Mouse (Mus musculus): ENCODE data around the gene Foxn2. TPM values are rescaled to one million over a fixed set of nuclear protein-coding genes. Genes with fewer than 3 reads are reported as not detected.
A peak's percentile ranks its signal among the peaks of the same experiment; 100 is the strongest.

Foxn2 gene
- polyA plus RNA-seq (2012; rRNA removed), result 3.0 and 4.8 TPM in 2 replicates
- 8.8 TPM in 2 replicates for polyA plus RNA-seq (2014; fragmentation: Nextera tagmentation; extraction: Ambion mirVana)

- H3K27ac ChIP-seq, result peak within 1 kb of the TSS; percentile 73
- H3K9me3 ChIP-seq (ENCODE audit: control insufficient read depth, low read length), result no peaks in the 10 kb centered on the region; the same call in none of the 2 replicates
- no peak for TF ChIP-seq EP300 (IDR thresholded peaks at IDR 0.05; ENCODE audit: low read depth)
- TF ChIP-seq CTCF (IDR thresholded peaks at IDR 0.05; ENCODE audit: low read depth), result 0 out of 2 replicates have a peak, but pooled peaks have one; percentile 2
- H3K36me3 ChIP-seq (replicated peaks; ENCODE audit: control insufficient read depth, insufficient read depth, low read depth), result no peaks in the 10 kb centered on the region
- H3K4me3 ChIP-seq (ENCODE audit: insufficient read depth in 1 of 2, low read depth in 2 of 2, low read length in 2 of 2), result peak within 1 kb of the TSS; percentile 68 to 96
- no peaks in the 10 kb centered on the region for H3K27me3 ChIP-seq (ENCODE audit: control insufficient read depth, insufficient read depth, low read length)
- DNase-seq (ENCODE audit: low read depth in 3 of 3, low spot score in 3 of 3) (peak; percentile 87 to 89 (median 89)), ATAC-seq (ENCODE audit: insufficient read depth) (peak; percentile 89)
- peak within 1 kb of the TSS; percentile 97 for H3K9ac ChIP-seq (replicated peaks)
- peak within 1 kb of the TSS; percentile 82 for H3K4me2 ChIP-seq (ENCODE audit: low read depth)
- peaks cover 29 to 38% of the 10 kb centered on the region in 2 experiments for H3K4me1 ChIP-seq (replicated peaks; ENCODE audit: control insufficient read depth in 2 of 2, insufficient read depth in 2 of 2, low read length in 1 of 2)
- under 1% methylated on average over 91 of the region's 93 CpGs for WGBS (ENCODE audit: insufficient replicate concordance)
Observed at GRCm38 (mm10) chr17:88440285-88441000, at the start of gene Foxn2. Foxn2 (plus strand) TSS chr17:88440711.

- Histone ChIP-seq H3K36me3 (replicated peaks; ENCODE audit: control insufficient read depth, insufficient read depth, low read depth) (no peaks in the 10 kb centered on the region), H3K27ac (no peak overlapping the region), H3K9ac (replicated peaks) (no peak overlapping the region), H3K9me3 (ENCODE audit: control insufficient read depth, low read length) (no peaks in the 10 kb centered on the region), H3K4me3 (ENCODE audit: insufficient read depth in 1 of 2, low read depth in 2 of 2, low read length in 2 of 2) (no peak overlapping the region), H3K4me1 (replicated peaks; ENCODE audit: control insufficient read depth in 2 of 2, insufficient read depth in 2 of 2, low read length in 1 of 2) (no peaks in the 10 kb centered on the region), H3K27me3 (ENCODE audit: control insufficient read depth, insufficient read depth, low read length) (no peaks in the 10 kb centered on the region), H3K4me2 (ENCODE audit: low read depth) (no peak overlapping the region)
- TF ChIP-seq EP300 (IDR thresholded peaks at IDR 0.05; ENCODE audit: low read depth) (no peak), CTCF (IDR thresholded peaks at IDR 0.05; ENCODE audit: low read depth) (no peak)
- DNase-seq (ENCODE audit: low read depth in 3 of 3, low spot score in 3 of 3) (no peak), ATAC-seq (ENCODE audit: insufficient read depth) (no peak)
- 74% methylated on average over 6 of the region's 6 CpGs for WGBS (ENCODE audit: insufficient replicate concordance)
Observed at GRCm38 (mm10) chr17:88397501-88397900, 43.0 kb upstream of the Foxn2 start.

DNA sequence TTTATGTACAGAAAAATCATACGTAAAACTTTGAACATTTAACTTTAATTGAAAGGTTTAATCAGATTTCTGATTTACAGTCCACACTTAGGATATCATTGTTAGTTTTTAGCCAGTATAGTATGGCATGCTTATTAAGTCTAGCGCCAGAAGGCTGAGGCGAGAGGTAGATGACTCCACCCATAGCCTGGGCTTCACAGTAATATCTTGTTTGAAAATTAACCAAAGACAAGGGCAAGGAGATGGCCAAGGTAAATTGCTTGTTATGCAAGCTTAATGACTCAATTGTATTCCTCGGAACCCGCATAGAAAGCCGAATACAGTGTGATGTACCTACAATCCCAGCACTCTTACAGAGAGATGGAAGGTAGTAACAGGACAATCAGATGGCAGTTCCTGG, 42.4 kb upstream of the Foxn2 start:
- DNase-seq (ENCODE audit: low read depth in 3 of 3, low spot score in 3 of 3) (no peak), ATAC-seq (ENCODE audit: insufficient read depth) (no peak)
- 66% methylated on average over 6 of the region's 6 CpGs for WGBS (ENCODE audit: insufficient replicate concordance)
- Histone ChIP-seq H3K36me3 (replicated peaks; ENCODE audit: control insufficient read depth, insufficient read depth, low read depth) (no peaks in the 10 kb centered on the region), H3K4me3 (ENCODE audit: insufficient read depth in 1 of 2, low read depth in 2 of 2, low read length in 2 of 2) (no peak overlapping the region), H3K4me2 (ENCODE audit: low read depth) (no peak overlapping the region), H3K27me3 (ENCODE audit: control insufficient read depth, insufficient read depth, low read length) (no peaks in the 10 kb centered on the region), H3K27ac (no peak overlapping the region), H3K9me3 (ENCODE audit: control insufficient read depth, low read length) (no peaks in the 10 kb centered on the region), H3K4me1 (replicated peaks; ENCODE audit: control insufficient read depth in 2 of 2, insufficient read depth in 2 of 2, low read length in 1 of 2) (no peaks in the 10 kb centered on the region), H3K9ac (replicated peaks) (no peak overlapping the region)
- no peak for TF ChIP-seq CTCF (IDR thresholded peaks at IDR 0.05; ENCODE audit: low read depth)
- TF ChIP-seq EP300 (IDR thresholded peaks at IDR 0.05; ENCODE audit: low read depth), result no peak

- H3K4me2 ChIP-seq (ENCODE audit: low read depth), result no peak overlapping the region
- 74% methylated on average over 4 of the region's 4 CpGs for WGBS (ENCODE audit: insufficient replicate concordance)
Observed at GRCm38 (mm10) chr17:88398854-88399253, 41.7 kb upstream of the Foxn2 start.

GRCm38 (mm10) chr17:88400122-88400521, 40.4 kb upstream of the Foxn2 start:
- TF ChIP-seq EP300 (IDR thresholded peaks at IDR 0.05; ENCODE audit: low read depth) (no peak), CTCF (IDR thresholded peaks at IDR 0.05; ENCODE audit: low read depth) (no peak)
- ATAC-seq (ENCODE audit: insufficient read depth), result no peak
- Histone ChIP-seq H3K4me2 (ENCODE audit: low read depth) (no peak overlapping the region), H3K4me3 (ENCODE audit: insufficient read depth in 1 of 2, low read depth in 2 of 2, low read length in 2 of 2) (no peak overlapping the region), H3K36me3 (replicated peaks; ENCODE audit: control insufficient read depth, insufficient read depth, low read depth) (no peaks in the 10 kb centered on the region), H3K27me3 (ENCODE audit: control insufficient read depth, insufficient read depth, low read length) (peaks cover 9% of the 10 kb centered on the region), H3K4me1 (replicated peaks; ENCODE audit: control insufficient read depth in 2 of 2, insufficient read depth in 2 of 2, low read length in 1 of 2) (0 out of 4 replicates have a peak, but pooled peaks cover 0 to under 1% of the 10 kb centered on the region in 2 experiments), H3K9ac (replicated peaks) (no peak overlapping the region), H3K9me3 (ENCODE audit: control insufficient read depth, low read length) (no peaks in the 10 kb centered on the region), H3K27ac (no peak overlapping the region)
- WGBS (ENCODE audit: insufficient replicate concordance), result 73% methylated on average over 6 of the region's 6 CpGs
- DNase-seq (ENCODE audit: low read depth in 3 of 3, low spot score in 3 of 3), result no peak

More at GRCm38 (mm10) chr17:88398854-88399253, 41.7 kb upstream of the Foxn2 start:
- H3K36me3 ChIP-seq (replicated peaks; ENCODE audit: control insufficient read depth, insufficient read depth, low read depth), result no peaks in the 10 kb centered on the region
- ATAC-seq (ENCODE audit: insufficient read depth), result no peak
- peaks cover 1% of the 10 kb centered on the region; the same call in 1 of the 2 replicates for H3K27me3 ChIP-seq (ENCODE audit: control insufficient read depth, insufficient read depth, low read length)
- H3K9me3 ChIP-seq (ENCODE audit: control insufficient read depth, low read length), result no peaks in the 10 kb centered on the region
- H3K27ac ChIP-seq, result no peak overlapping the region
- H3K4me1 ChIP-seq (replicated peaks; ENCODE audit: control insufficient read depth in 2 of 2, insufficient read depth in 2 of 2, low read length in 1 of 2), result no peaks in the 10 kb centered on the region
- H3K4me3 ChIP-seq (ENCODE audit: insufficient read depth in 1 of 2, low read depth in 2 of 2, low read length in 2 of 2), result no peak overlapping the region
- no peak overlapping the region for H3K9ac ChIP-seq (replicated peaks)
- DNase-seq (ENCODE audit: low read depth in 3 of 3, low spot score in 3 of 3), result no peak
- no peak for TF ChIP-seq CTCF (IDR thresholded peaks at IDR 0.05; ENCODE audit: low read depth)
- no peak for TF ChIP-seq EP300 (IDR thresholded peaks at IDR 0.05; ENCODE audit: low read depth)

Measured in liver, embryonic 14.5 days (tissue).